Mouse (Mus musculus): ENCODE results near the gene Creb5. TPM values are rescaled to one million over a fixed set of nuclear protein-coding genes. Genes with fewer than 3 reads are reported as not detected.

Gene Creb5
- total RNA-seq, 1 experiment: 1.1 TPM

DNA sequence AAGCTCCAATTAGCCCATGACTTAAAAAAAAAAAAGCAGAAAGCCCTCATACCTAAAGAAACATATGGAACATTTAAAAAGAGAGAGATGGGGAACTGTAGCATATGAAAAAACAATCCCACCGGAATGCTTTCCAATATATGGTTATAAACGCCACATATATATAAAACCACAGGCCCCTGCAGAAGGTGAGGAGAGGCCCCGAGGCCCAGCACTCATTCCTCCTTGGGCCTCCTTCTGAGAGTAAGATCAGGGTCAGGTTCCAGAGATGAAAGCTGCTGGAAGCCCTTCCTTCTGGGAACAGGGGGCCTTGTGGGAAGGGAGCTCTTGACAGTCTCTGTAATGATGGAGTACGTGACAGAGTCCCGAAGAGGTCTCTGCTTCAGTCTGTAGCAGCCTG, 76.5 kb downstream of the Creb5 start:
- H3K9ac ChIP-seq (ENCODE audit: insufficient read depth, low read depth, low read length, poor library complexity, severe bottlenecking): no peak overlapping the region
- no peaks in the 10 kb centered on the region for H3K36me3 ChIP-seq (ENCODE audit: control insufficient read depth, insufficient read depth, low read length, poor library complexity, severe bottlenecking)
- in situ Hi-C loops (cut with MboI; ENCODE audit: low sequenced_read_pairs in 2 of 2, unreplicated experiment in 2 of 2): no loop called here
- TF ChIP-seq CHD2 (IDR thresholded peaks at IDR 0.05; ENCODE audit: low read depth, low read length): no peak
- TF ChIP-seq MAFK (IDR thresholded peaks at IDR 0.05; ENCODE audit: insufficient read depth, low read depth, low read length): no peak
- no peak for TF ChIP-seq ZC3H11A (IDR thresholded peaks at IDR 0.05; ENCODE audit: borderline replicate concordance, low read depth, low read length)
- no peak for TF ChIP-seq HCFC1 (IDR thresholded peaks at IDR 0.05; ENCODE audit: borderline replicate concordance, insufficient read depth, low read length)
- no peak for TF ChIP-seq ZNF384 (IDR thresholded peaks at IDR 0.05; ENCODE audit: low read depth, low read length)
- H3K27ac ChIP-seq (ENCODE audit: insufficient read depth, low read depth, low read length, poor library complexity, severe bottlenecking): no peak overlapping the region
- H3K9me3 ChIP-seq (ENCODE audit: control insufficient read depth, insufficient read depth, low read depth, low read length): no peaks in the 10 kb centered on the region
- H3K4me3 ChIP-seq (ENCODE audit: insufficient read depth in 1 of 2, low read depth in 1 of 2, low read length in 2 of 2, poor library complexity in 1 of 2, severe bottlenecking in 1 of 2): no peak overlapping the region
- no peaks in the 10 kb centered on the region for H3K4me1 ChIP-seq (ENCODE audit: control insufficient read depth in 2 of 2, insufficient read depth in 2 of 2, low read length in 2 of 2, poor library complexity in 1 of 2)
- DNase-seq (ENCODE audit: low read depth, low spot score): no peak

DNA sequence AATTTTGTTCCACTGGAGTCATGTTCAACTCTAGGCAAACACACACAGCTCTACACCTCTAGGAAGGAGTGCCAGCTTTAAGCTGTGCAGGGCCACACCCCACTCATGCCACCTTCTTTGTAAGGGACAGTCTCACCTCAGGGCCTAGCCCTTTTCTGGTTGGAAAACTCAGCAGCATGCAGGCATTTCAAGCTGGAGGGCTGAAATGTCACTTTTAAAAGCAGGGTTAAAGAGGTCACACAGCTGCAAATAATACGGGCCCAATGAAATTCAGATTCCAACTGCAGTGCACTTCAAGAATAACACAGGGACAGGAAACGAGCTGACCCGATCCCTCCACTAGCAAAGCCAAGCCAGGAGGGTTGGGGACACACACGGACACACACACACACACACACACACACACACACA, 76.9 kb downstream of the Creb5 start:
- H3K9ac ChIP-seq (ENCODE audit: insufficient read depth, low read depth, low read length, poor library complexity, severe bottlenecking): no peak overlapping the region

DNA sequence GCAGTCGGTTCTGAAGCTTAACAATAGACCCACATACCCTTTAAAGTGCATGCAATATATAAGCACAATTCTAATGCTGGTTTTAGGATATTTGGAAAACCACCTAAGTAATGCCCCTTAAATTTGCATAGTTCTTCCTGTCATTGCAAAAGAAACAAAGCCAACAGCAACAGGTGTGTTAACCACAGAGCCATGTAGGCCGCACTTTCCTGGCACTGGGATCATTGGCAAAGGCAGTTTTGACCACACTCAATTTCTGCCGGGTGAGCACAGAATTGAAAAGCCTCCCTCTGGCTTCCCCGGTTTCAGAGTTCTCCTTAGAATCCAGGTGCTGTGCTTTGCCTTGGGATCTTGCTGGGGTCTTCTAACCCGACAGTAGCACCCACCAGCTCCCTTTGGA, 82.1 kb downstream of the Creb5 start:
- no peak overlapping the region for H3K9ac ChIP-seq (ENCODE audit: insufficient read depth, low read depth, low read length, poor library complexity, severe bottlenecking)
- no peak overlapping the region for H3K27ac ChIP-seq (ENCODE audit: insufficient read depth, low read depth, low read length, poor library complexity, severe bottlenecking)
- H3K4me1 ChIP-seq (ENCODE audit: control insufficient read depth in 2 of 2, insufficient read depth in 2 of 2, low read length in 2 of 2, poor library complexity in 1 of 2): no peaks in the 10 kb centered on the region
- in situ Hi-C loops (cut with MboI; ENCODE audit: low sequenced_read_pairs in 2 of 2, unreplicated experiment in 2 of 2): no loop called here
- no peaks in the 10 kb centered on the region for H3K36me3 ChIP-seq (ENCODE audit: control insufficient read depth, insufficient read depth, low read length, poor library complexity, severe bottlenecking)
- H3K9me3 ChIP-seq (ENCODE audit: control insufficient read depth, insufficient read depth, low read depth, low read length): no peaks in the 10 kb centered on the region
- no peak overlapping the region for H3K4me3 ChIP-seq (ENCODE audit: insufficient read depth in 1 of 2, low read depth in 1 of 2, low read length in 2 of 2, poor library complexity in 1 of 2, severe bottlenecking in 1 of 2)
- DNase-seq (ENCODE audit: low read depth, low spot score): no peak
- TF ChIP-seq CHD2 (IDR thresholded peaks at IDR 0.05; ENCODE audit: low read depth, low read length) (no peak), ZNF384 (IDR thresholded peaks at IDR 0.05; ENCODE audit: low read depth, low read length) (no peak)

More for the DNA sequence above, 76.9 kb downstream of the Creb5 start:
- no peak for DNase-seq (ENCODE audit: low read depth, low spot score)
- Histone ChIP-seq H3K36me3 (ENCODE audit: control insufficient read depth, insufficient read depth, low read length, poor library complexity, severe bottlenecking) (no peaks in the 10 kb centered on the region), H3K4me3 (ENCODE audit: insufficient read depth in 1 of 2, low read depth in 1 of 2, low read length in 2 of 2, poor library complexity in 1 of 2, severe bottlenecking in 1 of 2) (no peak overlapping the region), H3K27ac (ENCODE audit: insufficient read depth, low read depth, low read length, poor library complexity, severe bottlenecking) (no peak overlapping the region), H3K9me3 (ENCODE audit: control insufficient read depth, insufficient read depth, low read depth, low read length) (no peaks in the 10 kb centered on the region), H3K4me1 (ENCODE audit: control insufficient read depth in 2 of 2, insufficient read depth in 2 of 2, low read length in 2 of 2, poor library complexity in 1 of 2) (no peaks in the 10 kb centered on the region)
- in situ Hi-C loops (cut with MboI; ENCODE audit: low sequenced_read_pairs in 2 of 2, unreplicated experiment in 2 of 2): no loop called here
- TF ChIP-seq CHD2 (IDR thresholded peaks at IDR 0.05; ENCODE audit: low read depth, low read length) (no peak), HCFC1 (IDR thresholded peaks at IDR 0.05; ENCODE audit: borderline replicate concordance, insufficient read depth, low read length) (no peak), ZC3H11A (IDR thresholded peaks at IDR 0.05; ENCODE audit: borderline replicate concordance, low read depth, low read length) (no peak), ZNF384 (IDR thresholded peaks at IDR 0.05; ENCODE audit: low read depth, low read length) (no peak), MAFK (IDR thresholded peaks at IDR 0.05; ENCODE audit: insufficient read depth, low read depth, low read length) (no peak)

DNA sequence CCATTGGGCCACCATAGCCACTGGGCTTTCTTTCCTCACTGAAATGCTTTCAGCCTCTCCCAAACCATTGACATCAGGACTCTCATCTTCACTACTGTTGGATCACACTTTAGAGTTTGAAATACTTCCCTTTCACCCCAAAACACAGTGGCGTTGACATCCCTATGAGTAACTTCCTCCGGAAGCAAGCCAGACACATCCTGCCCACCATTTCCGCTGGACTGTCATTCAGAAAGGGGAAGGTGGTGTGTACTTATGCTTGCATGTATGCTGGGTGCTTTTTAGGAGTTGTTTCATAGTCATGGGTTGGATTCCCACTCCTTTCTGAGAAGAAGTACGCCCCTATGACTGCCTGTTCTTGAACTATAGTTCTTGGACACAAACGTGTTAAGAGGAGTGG, 82.9 kb downstream of the Creb5 start:
- in situ Hi-C loops (cut with MboI; ENCODE audit: low sequenced_read_pairs in 2 of 2, unreplicated experiment in 2 of 2): no loop called here
- TF ChIP-seq ZC3H11A (IDR thresholded peaks at IDR 0.05; ENCODE audit: borderline replicate concordance, low read depth, low read length) (no peak), MAFK (IDR thresholded peaks at IDR 0.05; ENCODE audit: insufficient read depth, low read depth, low read length) (no peak), CHD2 (IDR thresholded peaks at IDR 0.05; ENCODE audit: low read depth, low read length) (no peak), ZNF384 (IDR thresholded peaks at IDR 0.05; ENCODE audit: low read depth, low read length) (no peak), HCFC1 (IDR thresholded peaks at IDR 0.05; ENCODE audit: borderline replicate concordance, insufficient read depth, low read length) (no peak)
- Histone ChIP-seq H3K27ac (ENCODE audit: insufficient read depth, low read depth, low read length, poor library complexity, severe bottlenecking) (no peak overlapping the region), H3K36me3 (ENCODE audit: control insufficient read depth, insufficient read depth, low read length, poor library complexity, severe bottlenecking) (no peaks in the 10 kb centered on the region), H3K4me1 (ENCODE audit: control insufficient read depth in 2 of 2, insufficient read depth in 2 of 2, low read length in 2 of 2, poor library complexity in 1 of 2) (no peaks in the 10 kb centered on the region), H3K9me3 (ENCODE audit: control insufficient read depth, insufficient read depth, low read depth, low read length) (no peaks in the 10 kb centered on the region), H3K4me3 (ENCODE audit: insufficient read depth in 1 of 2, low read depth in 1 of 2, low read length in 2 of 2, poor library complexity in 1 of 2, severe bottlenecking in 1 of 2) (no peak overlapping the region), H3K9ac (ENCODE audit: insufficient read depth, low read depth, low read length, poor library complexity, severe bottlenecking) (no peak overlapping the region)
- no peak for DNase-seq (ENCODE audit: low read depth, low spot score)

DNA sequence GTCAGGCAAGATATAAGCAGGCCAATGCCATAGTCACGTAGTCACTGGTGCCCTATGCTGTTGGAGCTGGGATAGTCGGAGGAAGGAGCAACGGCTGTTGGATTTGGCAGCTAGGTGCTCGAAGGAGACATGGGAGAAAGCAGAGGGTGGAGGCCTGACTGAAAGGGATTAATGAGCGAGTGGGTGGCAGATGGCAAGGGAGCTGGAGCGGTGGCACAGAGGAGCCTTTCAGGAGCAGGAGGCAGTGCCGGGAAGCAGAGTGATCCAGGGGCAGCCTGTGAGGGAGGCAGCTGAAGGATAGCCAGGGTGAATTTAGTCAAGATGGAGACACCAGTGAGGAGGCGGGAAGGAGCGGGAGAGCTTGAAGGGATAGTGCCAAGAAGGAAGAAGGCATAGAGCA, 84.9 kb downstream of the Creb5 start:
- Histone ChIP-seq H3K9me3 (ENCODE audit: control insufficient read depth, insufficient read depth, low read depth, low read length) (no peaks in the 10 kb centered on the region), H3K9ac (ENCODE audit: insufficient read depth, low read depth, low read length, poor library complexity, severe bottlenecking) (no peak overlapping the region), H3K4me1 (ENCODE audit: control insufficient read depth in 2 of 2, insufficient read depth in 2 of 2, low read length in 2 of 2, poor library complexity in 1 of 2) (no peaks in the 10 kb centered on the region), H3K4me3 (ENCODE audit: insufficient read depth in 1 of 2, low read depth in 1 of 2, low read length in 2 of 2, poor library complexity in 1 of 2, severe bottlenecking in 1 of 2) (no peak overlapping the region), H3K27ac (ENCODE audit: insufficient read depth, low read depth, low read length, poor library complexity, severe bottlenecking) (no peak overlapping the region), H3K36me3 (ENCODE audit: control insufficient read depth, insufficient read depth, low read length, poor library complexity, severe bottlenecking) (no peaks in the 10 kb centered on the region)
- TF ChIP-seq HCFC1 (IDR thresholded peaks at IDR 0.05; ENCODE audit: borderline replicate concordance, insufficient read depth, low read length): no peak
- no peak for TF ChIP-seq MAFK (IDR thresholded peaks at IDR 0.05; ENCODE audit: insufficient read depth, low read depth, low read length)
- no peak for TF ChIP-seq ZNF384 (IDR thresholded peaks at IDR 0.05; ENCODE audit: low read depth, low read length)
- no peak for TF ChIP-seq ZC3H11A (IDR thresholded peaks at IDR 0.05; ENCODE audit: borderline replicate concordance, low read depth, low read length)
- TF ChIP-seq CHD2 (IDR thresholded peaks at IDR 0.05; ENCODE audit: low read depth, low read length): no peak
- DNase-seq (ENCODE audit: low read depth, low spot score): no peak
- in situ Hi-C loops (cut with MboI; ENCODE audit: low sequenced_read_pairs in 2 of 2, unreplicated experiment in 2 of 2): no loop called here
